Mouse (Mus musculus) adrenal gland, postnatal 14 days (tissue): ENCODE results near the gene Snai1. TPM values are rescaled to one million over a fixed set of nuclear protein-coding genes. Genes with fewer than 3 reads are reported as not detected.

ENCODE experiments used
- DNase-seq: peaks from one replicate; pipeline ENCODE4 v3.0.0; 2021; ENCODE audit warnings: mixed read lengths
- total RNA-seq: library from RNA; stranded (reverse); gene quantifications from 2 replicates; pipeline ENCODE4 v1.2.3, GENCODE M21; 2021

The Snai1 gene
- total RNA-seq, 1 experiment from 2014 or later = 7.2 TPM

DNA sequence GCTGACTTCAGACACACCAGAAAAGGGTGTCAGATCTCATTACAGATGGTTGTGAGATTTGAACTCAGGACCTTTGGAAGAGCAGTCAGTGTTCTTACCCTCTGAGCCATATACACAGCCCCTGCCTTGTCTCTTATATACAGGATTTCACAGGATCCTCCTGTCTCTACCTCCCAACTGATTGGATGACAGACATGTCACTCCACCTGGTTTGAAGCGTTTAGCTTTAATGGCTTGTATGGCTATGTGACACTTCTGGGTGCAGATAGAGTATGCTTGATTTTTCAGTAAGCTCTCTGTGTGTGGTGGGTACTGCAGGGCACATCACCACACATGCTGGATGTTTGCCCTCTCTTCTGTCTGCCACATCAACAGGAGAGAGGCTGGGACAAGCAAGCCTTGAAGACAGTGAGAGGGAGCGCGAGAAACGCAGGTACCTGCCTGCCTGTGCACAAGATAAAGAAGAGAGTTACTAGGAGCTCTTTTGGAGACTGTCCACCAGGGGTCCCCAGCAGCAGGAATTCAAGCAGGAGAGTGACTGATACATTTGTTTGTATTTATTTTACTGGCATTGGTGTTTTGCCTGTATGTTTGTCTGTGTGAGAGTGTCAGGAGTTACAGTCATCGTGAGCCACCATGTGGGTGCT lies 18.3 kb upstream of the Snai1 start:
- DNase-seq = no peak

DNA sequence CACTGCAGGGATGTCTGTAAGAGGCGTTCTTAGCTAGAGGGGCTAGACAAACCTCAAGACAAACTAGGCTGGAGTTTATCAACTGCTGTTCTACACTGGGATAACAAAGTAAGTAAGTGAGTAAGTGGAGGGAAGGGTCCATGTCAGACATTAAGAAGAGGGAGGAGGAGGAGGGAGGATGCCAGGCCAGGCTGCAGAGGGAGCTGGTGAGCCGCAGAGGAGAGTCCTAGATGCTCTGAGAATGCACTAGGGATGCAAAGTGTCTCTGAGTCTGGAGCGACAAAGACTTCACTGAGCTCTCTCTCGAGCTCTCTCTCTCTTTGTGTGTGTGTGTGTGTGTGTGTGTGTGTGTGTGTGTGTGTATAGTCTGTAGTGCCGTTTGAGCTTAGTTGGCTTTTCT lies 9.7 kb upstream of the Snai1 start:
- peak; percentile 32 for DNase-seq

- DNase-seq = no peak
Measured at GRCm38 (mm10) chr2:167529935-167530513, 8.0 kb upstream of the Snai1 start.

DNA sequence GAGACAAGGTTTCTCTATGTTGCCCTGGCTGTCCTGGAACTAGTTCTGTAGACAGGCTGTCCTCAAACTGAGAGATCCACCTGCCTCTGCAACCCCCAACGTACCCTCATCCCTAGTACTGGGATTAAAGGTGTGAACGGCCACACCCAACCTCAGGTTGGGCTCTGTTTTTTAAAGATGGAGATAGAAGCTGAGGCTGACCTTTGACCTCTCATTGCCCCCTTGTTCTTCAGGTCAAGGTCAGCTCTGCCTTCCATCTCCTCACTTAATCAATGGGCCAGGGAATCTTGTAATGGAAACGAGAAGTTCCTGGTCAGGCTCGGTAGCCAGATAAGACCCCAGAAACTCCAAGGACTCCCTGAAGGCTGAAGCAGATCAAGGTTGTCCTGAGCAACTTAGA lies 7.5 kb upstream of the Snai1 start:
- no peak for DNase-seq

- DNase-seq = peak; percentile 71
Measured at GRCm38 (mm10) chr2:167532131-167532530, 5.9 kb upstream of the Snai1 start.

GRCm38 (mm10) chr2:167533880-167534279 lies 4.1 kb upstream of the Snai1 start:
- no peak for DNase-seq

DNA sequence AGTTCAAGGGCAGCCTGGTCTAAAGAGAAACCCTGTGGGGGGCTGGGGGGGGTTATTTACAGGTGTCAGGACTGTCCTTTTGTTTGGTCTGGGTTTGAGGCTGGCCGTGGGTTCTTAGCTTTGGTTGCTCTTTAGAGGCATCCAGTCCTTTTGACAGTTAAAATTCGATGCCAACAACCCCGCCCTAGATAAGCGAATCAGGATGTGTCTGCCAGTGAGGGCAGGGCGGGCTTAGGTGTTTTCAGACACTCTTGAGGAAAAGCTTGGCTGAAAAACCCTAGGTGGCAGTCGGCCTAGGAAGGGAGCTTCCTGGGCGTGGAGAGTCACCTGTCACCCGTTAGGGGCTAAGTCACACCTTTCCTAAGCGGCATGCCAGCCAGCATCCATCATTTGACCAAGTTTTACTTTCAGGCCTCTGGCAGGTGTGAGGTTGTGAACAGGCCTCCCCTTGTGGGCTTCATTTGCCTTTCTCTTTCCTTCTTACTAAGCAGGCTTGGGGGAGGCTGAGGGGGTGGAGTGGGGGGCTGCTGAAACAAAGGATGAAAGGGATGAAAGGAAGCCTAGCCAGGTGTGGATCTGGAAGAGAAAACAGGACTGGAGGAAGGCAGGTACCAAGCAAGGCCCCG lies 1.6 kb upstream of the Snai1 start:
- no peak for DNase-seq

DNA sequence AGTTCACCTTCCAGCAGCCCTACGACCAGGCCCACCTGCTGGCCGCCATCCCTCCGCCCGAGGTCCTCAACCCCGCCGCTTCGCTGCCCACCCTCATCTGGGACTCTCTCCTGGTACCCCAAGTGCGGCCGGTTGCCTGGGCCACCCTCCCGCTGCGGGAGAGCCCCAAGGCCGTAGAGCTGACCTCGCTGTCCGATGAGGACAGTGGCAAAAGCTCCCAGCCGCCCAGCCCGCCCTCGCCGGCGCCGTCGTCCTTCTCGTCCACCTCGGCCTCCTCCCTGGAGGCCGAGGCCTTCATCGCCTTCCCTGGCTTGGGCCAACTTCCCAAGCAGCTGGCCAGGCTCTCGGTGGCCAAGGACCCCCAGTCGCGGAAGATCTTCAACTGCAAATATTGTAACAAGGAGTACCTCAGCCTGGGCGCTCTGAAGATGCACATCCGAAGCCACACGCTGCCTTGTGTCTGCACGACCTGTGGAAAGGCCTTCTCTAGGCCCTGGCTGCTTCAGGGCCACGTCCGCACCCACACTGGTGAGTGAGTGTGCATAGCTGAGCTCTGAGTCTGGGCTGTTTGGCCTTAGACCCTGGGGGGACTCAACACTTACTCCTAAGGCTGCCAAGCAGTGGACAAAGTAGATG lies 794 bp downstream of the Snai1 start:
- DNase-seq = peak; percentile 82

DNA sequence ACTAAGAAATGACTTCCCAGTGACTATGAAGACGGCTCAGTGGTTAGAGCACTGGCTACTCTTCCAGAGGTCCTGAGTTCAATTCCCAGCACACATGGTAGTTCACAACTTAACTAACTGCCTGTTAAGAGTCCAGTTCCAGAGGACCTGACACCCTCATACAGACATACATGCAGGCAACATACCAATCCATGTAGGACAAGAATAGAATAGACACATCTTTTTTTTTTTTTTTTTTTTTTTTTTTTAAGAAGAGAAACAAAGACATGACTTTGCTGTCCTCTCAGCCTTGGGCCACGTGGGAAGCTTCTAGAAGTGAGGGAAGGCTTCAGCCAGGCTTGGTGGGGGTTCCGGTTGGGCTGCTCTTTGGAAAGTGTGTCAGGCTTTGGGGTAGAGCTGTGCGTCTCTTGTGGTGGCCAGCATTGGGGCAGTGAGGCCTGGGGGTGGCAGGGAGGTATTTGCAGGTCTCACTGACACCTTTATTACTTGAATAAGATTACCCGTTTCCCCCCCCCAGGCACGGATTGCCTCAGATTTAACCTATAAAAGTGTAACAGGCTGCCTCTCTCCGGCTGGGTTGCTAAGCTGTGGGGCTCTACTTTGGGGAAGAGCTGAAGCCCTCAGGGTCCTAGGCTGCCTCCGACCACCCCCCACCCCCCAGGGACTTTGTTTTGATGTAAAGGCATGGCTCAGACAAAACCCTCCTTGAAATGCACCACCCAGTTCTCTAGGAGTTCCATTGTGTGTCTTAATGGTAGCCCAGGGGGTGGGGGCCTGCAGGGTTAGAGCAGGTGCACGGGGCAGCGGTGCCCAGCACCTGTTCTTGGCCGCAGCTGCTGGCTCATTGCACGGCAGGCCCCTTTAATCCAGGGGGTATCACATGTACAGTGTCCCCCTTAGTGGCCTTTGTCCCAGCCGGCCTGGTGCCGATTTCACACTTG lies 1.8 kb downstream of the Snai1 start:
- DNase-seq = no peak

GRCm38 (mm10) chr2:167540477-167541110 lies 2.6 kb downstream of the Snai1 start:
- DNase-seq = no peak

GRCm38 (mm10) chr2:167541324-167541723 lies 3.3 kb downstream of the Snai1 start:
- peak; percentile 42 for DNase-seq

GRCm38 (mm10) chr2:167541761-167542160 lies 3.8 kb downstream of the Snai1 start:
- DNase-seq = no peak

DNA sequence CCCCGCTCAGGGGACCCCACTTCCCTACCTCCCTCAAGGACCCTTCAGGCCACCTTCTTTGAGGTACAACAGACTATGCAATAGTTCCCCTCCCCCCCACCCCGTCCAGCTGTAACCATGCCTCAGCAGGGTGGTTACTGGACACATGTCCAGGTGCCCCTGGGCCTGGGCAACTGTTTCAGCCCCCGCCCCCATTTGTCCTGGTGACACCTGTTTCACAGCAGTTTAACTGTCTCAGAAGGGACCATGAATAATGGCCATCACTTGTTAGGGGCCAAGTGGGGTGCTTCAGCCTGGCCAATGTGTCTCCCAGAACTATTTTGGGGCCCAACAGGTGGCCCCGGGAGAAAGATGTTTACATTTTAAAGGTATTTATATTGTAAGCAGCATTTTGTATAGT lies 4.4 kb downstream of the Snai1 start:
- DNase-seq = no peak

GRCm38 (mm10) chr2:167543121-167544003 lies 5.4 kb downstream of the Snai1 start:
- DNase-seq = peak; percentile 66

DNA sequence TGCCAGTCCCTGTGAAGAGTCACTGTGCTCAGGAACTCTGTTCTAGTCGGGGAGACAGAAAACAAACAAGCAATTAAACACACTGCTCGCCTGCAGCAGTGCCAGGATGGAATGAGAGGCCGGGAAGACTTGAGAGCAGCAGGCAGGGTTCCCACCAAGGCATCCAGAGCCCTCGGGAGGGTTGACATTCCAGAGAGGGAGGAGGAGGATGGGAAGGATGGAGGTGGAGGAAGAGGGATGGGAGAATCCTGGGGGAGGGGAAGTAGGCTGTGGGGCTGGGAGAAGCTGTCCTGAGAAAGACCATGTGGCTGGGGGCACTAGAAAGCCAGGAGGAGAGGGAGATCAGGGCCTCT lies 6.0 kb downstream of the Snai1 start:
- peak; percentile 32 for DNase-seq

DNA sequence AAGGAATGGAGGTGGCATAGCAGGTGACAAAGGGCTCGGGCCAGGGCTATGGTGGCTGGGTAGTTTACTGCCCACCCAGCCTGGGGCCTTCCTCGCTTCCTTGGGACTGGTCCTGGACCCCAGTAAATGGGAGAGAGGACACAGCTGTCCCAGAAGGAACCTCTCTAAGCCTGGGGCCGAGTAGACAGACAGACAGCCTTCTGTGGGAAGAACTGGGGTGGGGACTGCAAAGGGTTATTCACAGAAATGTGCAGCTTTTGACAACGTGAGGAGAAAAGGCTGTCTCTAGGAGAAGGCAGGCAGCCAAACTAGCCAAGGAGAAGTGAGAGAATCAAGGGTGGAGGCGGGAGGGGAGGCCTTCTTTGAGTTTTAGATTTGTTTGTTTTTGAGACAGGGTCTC lies 6.5 kb downstream of the Snai1 start:
- no peak for DNase-seq

GRCm38 (mm10) chr2:167546447-167547195 lies 8.6 kb downstream of the Snai1 start:
- no peak for DNase-seq

DNA sequence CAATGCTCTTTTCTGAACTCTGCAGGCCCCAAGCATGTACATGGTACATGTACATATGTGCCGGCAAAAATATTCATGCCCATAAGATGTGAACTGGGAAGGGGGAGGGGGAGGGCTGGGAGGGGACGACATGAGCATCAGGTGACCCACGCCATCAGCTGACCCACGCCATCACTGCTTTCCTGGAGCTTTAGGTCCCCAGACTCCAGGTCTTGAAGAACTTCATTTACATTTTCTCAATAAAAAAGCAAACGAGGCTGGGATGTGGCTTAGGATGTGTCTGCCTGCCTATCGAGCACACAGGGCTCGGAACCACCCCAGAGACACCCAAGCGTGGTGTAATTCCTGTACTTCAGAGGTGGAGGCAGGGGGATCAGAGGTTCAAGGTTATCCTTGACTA lies 9.4 kb downstream of the Snai1 start:
- no peak for DNase-seq

DNA sequence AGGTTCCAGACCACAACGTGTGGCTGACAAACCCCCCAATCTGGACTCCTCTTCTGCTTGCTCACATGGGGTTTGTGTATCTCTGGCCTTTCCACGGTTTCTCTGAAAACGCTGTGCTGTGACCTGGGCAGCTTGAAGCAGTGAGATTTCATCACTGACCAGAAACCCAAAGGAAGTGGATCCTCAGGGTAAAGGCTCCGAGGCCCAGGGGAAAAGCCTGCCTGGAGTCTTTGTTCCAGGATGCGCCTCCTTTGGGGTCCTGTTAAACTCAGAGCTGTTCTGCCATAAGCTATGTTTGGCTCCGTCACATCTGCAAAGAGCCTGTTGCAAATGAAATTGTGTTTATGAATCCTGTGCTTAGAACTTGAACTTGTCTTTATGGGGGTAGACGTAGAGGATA lies 11.0 kb downstream of the Snai1 start:
- DNase-seq = no peak

GRCm38 (mm10) chr2:167550341-167550854 lies 12.4 kb downstream of the Snai1 start:
- DNase-seq = no peak
